Mouse (Mus musculus) bone marrow, adult 2 months (tissue): ENCODE measurements around the gene Myh7.

Source experiments
- CTCF ChIP-seq: fragments of 200-500 bp; IDR thresholded peaks from 2 replicates; pipeline ENCODE4 v1.5.1; 2011; ENCODE audit warnings: low read length, control low read depth; ENCODE audit not compliant: control insufficient read depth, insufficient read depth
- POLR2A ChIP-seq: fragments of 200-500 bp; IDR thresholded peaks from 2 replicates; pipeline ENCODE4 v1.6.1; 2011; ENCODE audit warnings: low read depth, mild to moderate bottlenecking, control low read depth, low read length, borderline replicate concordance; ENCODE audit not compliant: control insufficient read depth

- no peak for TF ChIP-seq CTCF
- TF ChIP-seq POLR2A = no peak
These were observed 20.2 kb downstream of the Myh7 start for GRCm38 (mm10) chr14:54974068-54974791.
